Mouse (Mus musculus): ENCODE results near the gene Cfap57.

The Cfap57 gene

DNA sequence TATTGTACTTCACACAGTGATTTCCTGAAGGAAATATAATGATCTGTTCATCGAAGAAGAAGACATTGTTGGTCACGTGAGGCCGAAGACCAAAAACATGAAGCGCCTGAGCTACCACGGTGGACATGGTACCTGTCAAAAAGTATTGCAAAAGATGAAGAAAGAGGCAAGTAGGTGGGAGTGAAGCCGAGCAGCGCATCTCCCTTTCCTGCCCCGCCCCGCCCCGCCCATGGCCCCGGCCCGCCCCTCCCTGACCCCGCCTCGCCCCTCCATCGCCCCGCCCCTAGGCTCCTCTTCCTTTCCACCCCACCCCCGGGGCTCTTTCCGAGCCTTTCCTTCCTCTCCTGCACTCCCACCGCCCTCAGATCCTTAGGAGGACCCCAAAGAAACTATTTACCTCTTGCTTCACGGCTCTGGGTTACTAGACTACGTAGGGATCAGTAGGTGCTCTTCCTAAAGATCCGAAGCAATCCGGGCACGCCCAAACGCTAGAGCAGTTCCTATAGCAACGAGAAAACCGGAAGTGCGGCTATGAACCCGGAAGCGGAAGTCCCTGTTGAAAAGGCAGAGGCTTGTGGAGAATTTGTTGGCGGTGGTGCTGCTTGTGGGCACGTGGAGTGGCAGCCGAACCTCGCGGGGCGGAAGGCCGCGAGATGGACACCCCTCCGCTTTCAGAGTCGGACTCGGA, at the start of gene Cfap57, which contains the start of gene Ebna1bp2:
Cfap57 (minus strand) TSS at position 499 of the 688 bp plus-strand sequence.
Ebna1bp2 (plus strand) TSS at position 521 of the 688 bp plus-strand sequence.
- TF ChIP-seq NANOG (IDR thresholded peaks at IDR 0.05; ENCODE audit: borderline replicate concordance, low read length), result no peak
- no peak for TF ChIP-seq POU5F1 (IDR thresholded peaks at IDR 0.05; ENCODE audit: borderline replicate concordance, low read length)
- no peak for TF ChIP-seq CTCF (conservative IDR thresholded peaks at IDR 0.05; ENCODE audit: low read length)
- H3K36me3 ChIP-seq (ENCODE audit: insufficient read depth, low read length), result peaks cover 37% of the 10 kb centered on the region
- no peaks in the 10 kb centered on the region for H3K9me3 ChIP-seq (ENCODE audit: low read length)
- peaks cover 42% of the 10 kb centered on the region for H3K4me1 ChIP-seq (replicated peaks; ENCODE audit: low read depth, low read length)
- 0 out of 2 replicates have a peak, but pooled peaks cover 5% of the 10 kb centered on the region for H3K27me3 ChIP-seq (ENCODE audit: insufficient read depth, low read length)
- peak within 1 kb of the TSS; percentile 93 for H3K4me3 ChIP-seq (replicated peaks; ENCODE audit: low read length)

DNA sequence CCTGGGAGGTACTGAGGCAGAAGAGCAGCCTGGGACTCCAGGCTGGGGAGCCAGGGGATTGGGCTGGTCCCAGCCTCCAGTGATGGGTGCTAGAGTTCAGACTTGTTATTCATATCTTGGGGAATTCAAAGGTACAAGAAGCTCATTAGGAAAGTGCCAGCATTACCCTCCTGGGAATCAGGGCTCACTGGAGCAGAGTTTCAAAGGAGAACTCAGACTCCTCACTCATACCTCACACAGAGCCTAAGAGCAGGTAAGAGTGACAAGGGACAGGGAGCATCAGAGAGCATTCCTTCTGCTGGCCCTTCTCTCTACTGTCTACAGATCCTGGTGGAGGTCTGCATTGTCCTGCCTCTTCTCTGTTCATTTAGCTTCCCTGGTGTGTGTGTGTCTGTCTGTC, 38.1 kb upstream of the Cfap57 start, which contains the start of gene Olfr62:
Olfr62 (plus strand) TSS at position 301 of the 400 bp plus-strand sequence.
- Histone ChIP-seq H3K4me3 (replicated peaks; ENCODE audit: low read length) (no peak within 1 kb of the TSS), H3K4me1 (replicated peaks; ENCODE audit: low read depth, low read length) (no peaks in the 10 kb centered on the region), H3K27me3 (ENCODE audit: insufficient read depth, low read length) (0 out of 2 replicates have a peak, but pooled peaks cover 2% of the 10 kb centered on the region), H3K9me3 (ENCODE audit: low read length) (no peaks in the 10 kb centered on the region), H3K36me3 (ENCODE audit: insufficient read depth, low read length) (no peaks in the 10 kb centered on the region)
- TF ChIP-seq CTCF (conservative IDR thresholded peaks at IDR 0.05; ENCODE audit: low read length), result no peak

GRCm38 (mm10) chr4:118645234-118645633, 24.7 kb upstream of the Cfap57 start:
- no peaks in the 10 kb centered on the region for H3K9me3 ChIP-seq (ENCODE audit: low read length)
- TF ChIP-seq NANOG (IDR thresholded peaks at IDR 0.05; ENCODE audit: borderline replicate concordance, low read length) (no peak), CTCF (conservative IDR thresholded peaks at IDR 0.05; ENCODE audit: low read length) (peak; percentile 38)
- no peaks in the 10 kb centered on the region for H3K36me3 ChIP-seq (ENCODE audit: insufficient read depth, low read length)
- H3K27me3 ChIP-seq (ENCODE audit: insufficient read depth, low read length), result no peaks in the 10 kb centered on the region
- H3K4me3 ChIP-seq (replicated peaks; ENCODE audit: low read length), result no peak overlapping the region
- H3K4me1 ChIP-seq (replicated peaks; ENCODE audit: low read depth, low read length), result no peaks in the 10 kb centered on the region

DNA sequence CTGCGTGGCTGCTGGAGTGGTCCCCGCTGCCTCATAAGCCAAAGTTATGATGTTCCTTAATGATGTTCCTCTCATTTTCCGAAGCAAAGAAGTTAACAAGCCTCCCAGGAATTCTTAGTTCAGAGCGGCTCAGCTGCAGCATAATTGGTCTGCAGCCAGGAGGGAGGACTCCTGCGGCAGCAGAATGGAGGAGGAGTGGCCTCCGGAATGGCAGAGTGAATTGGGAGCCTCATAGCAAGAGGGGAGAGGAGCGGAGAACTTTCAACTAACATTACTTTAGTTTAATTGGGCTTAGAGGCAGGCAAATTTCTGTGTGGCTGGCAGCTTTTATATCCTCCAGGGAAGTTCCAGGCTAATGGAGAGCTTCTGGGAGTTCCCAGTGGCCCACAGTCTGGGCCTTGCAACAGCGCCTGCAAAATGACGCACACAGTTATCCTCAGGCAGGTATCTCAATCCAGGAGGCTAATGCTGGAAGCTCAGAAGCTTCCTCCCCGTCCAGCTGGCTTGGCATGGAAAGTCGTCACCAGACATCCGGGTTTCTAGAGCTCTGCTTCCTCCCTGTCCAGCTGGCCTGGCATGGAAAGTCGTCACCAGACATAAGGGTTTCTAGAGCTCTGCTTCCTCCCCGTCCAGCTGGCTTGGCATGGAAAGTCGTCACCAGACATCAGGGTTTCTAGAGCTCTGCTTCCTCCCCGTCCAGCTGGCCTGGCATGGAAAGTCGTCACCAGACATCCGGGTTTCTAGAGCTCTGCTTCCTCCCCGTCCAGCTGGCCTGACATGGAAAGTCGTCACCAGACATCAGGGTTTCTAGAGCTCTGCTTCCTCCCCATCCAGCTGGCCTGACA, 22.0 kb upstream of the Cfap57 start:
- Histone ChIP-seq H3K36me3 (ENCODE audit: insufficient read depth, low read length) (no peaks in the 10 kb centered on the region), H3K4me3 (replicated peaks; ENCODE audit: low read length) (no peak overlapping the region), H3K27me3 (ENCODE audit: insufficient read depth, low read length) (no peaks in the 10 kb centered on the region), H3K9me3 (ENCODE audit: low read length) (no peaks in the 10 kb centered on the region), H3K4me1 (replicated peaks; ENCODE audit: low read depth, low read length) (no peaks in the 10 kb centered on the region)
- TF ChIP-seq CTCF (conservative IDR thresholded peaks at IDR 0.05; ENCODE audit: low read length) (no peak), POU5F1 (IDR thresholded peaks at IDR 0.05; ENCODE audit: borderline replicate concordance, low read length) (no peak), NANOG (IDR thresholded peaks at IDR 0.05; ENCODE audit: borderline replicate concordance, low read length) (no peak)

GRCm38 (mm10) chr4:118630261-118630660, 9.7 kb upstream of the Cfap57 start:
- peaks cover 37% of the 10 kb centered on the region for H3K4me1 ChIP-seq (replicated peaks; ENCODE audit: low read depth, low read length)
- H3K4me3 ChIP-seq (replicated peaks; ENCODE audit: low read length), result no peak overlapping the region
- no peaks in the 10 kb centered on the region for H3K27me3 ChIP-seq (ENCODE audit: insufficient read depth, low read length)
- H3K9me3 ChIP-seq (ENCODE audit: low read length), result no peaks in the 10 kb centered on the region
- peaks cover 40% of the 10 kb centered on the region for H3K36me3 ChIP-seq (ENCODE audit: insufficient read depth, low read length)
- TF ChIP-seq POU5F1 (IDR thresholded peaks at IDR 0.05; ENCODE audit: borderline replicate concordance, low read length), result no peak
- peak; percentile 29; the same call in 1 of the 2 replicates for TF ChIP-seq NANOG (IDR thresholded peaks at IDR 0.05; ENCODE audit: borderline replicate concordance, low read length)
- no peak for TF ChIP-seq CTCF (conservative IDR thresholded peaks at IDR 0.05; ENCODE audit: low read length)

DNA sequence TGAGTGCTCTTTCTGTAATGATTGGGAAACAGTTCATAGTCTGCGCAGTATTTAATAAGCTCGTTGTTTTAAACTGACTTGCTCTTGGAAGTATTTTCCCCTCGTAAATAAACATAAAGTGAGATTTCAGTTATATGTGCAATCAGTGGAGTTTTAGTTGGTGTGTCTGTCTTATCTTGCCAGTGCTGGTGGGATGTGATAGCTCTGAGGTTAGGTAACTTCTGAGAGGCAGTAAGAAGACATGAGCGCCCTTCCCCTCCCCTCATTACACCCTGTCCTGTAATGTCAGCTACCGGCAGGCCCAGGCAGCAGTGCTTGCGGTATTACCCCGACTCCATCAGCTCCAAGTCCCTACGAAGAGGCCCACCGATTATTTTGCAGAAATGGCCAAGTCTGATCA, 1.2 kb upstream of the Cfap57 start:
- Histone ChIP-seq H3K27me3 (ENCODE audit: insufficient read depth, low read length) (0 out of 2 replicates have a peak, but pooled peaks cover under 1% of the 10 kb centered on the region), H3K4me1 (replicated peaks; ENCODE audit: low read depth, low read length) (peaks cover 44% of the 10 kb centered on the region), H3K9me3 (ENCODE audit: low read length) (no peaks in the 10 kb centered on the region), H3K4me3 (replicated peaks; ENCODE audit: low read length) (peak overlapping the region; percentile 93), H3K36me3 (ENCODE audit: insufficient read depth, low read length) (peaks cover 51% of the 10 kb centered on the region)
- TF ChIP-seq NANOG (IDR thresholded peaks at IDR 0.05; ENCODE audit: borderline replicate concordance, low read length), result no peak
- TF ChIP-seq POU5F1 (IDR thresholded peaks at IDR 0.05; ENCODE audit: borderline replicate concordance, low read length), result no peak
- TF ChIP-seq CTCF (conservative IDR thresholded peaks at IDR 0.05; ENCODE audit: low read length), result no peak

DNA sequence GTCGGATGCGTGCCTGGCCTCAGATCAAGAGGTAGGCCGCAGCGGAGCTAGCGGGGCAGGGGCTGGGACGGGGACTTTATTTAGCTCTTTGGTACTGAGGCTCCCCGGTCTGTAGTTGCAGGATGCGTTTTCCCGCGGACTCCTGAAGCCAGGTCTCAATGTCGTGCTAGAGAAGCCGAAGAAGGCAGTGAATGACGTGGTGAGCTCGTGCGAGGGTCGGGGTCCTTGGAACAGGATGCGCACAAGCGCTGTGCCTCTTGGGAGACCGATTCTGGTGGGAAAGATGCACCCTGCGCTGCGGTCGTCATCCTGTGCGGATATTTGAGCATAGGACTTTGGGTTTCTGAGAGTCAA, 367 bp upstream of the Cfap57 start:
- TF ChIP-seq POU5F1 (IDR thresholded peaks at IDR 0.05; ENCODE audit: borderline replicate concordance, low read length) (no peak), NANOG (IDR thresholded peaks at IDR 0.05; ENCODE audit: borderline replicate concordance, low read length) (no peak), CTCF (conservative IDR thresholded peaks at IDR 0.05; ENCODE audit: low read length) (no peak)
- H3K4me3 ChIP-seq (replicated peaks; ENCODE audit: low read length), result peak overlapping the region; percentile 93
- H3K36me3 ChIP-seq (ENCODE audit: insufficient read depth, low read length), result peaks cover 42% of the 10 kb centered on the region
- H3K4me1 ChIP-seq (replicated peaks; ENCODE audit: low read depth, low read length), result peaks cover 42% of the 10 kb centered on the region
- H3K27me3 ChIP-seq (ENCODE audit: insufficient read depth, low read length), result 0 out of 2 replicates have a peak, but pooled peaks cover 5% of the 10 kb centered on the region
- no peaks in the 10 kb centered on the region for H3K9me3 ChIP-seq (ENCODE audit: low read length)

GRCm38 (mm10) chr4:118615412-118615811, 5.2 kb downstream of the Cfap57 start:
- H3K9me3 ChIP-seq (ENCODE audit: low read length), result no peaks in the 10 kb centered on the region
- H3K4me1 ChIP-seq (replicated peaks; ENCODE audit: low read depth, low read length), result peaks cover 8% of the 10 kb centered on the region; the same call in 1 of the 2 replicates
- no peak overlapping the region for H3K4me3 ChIP-seq (replicated peaks; ENCODE audit: low read length)
- TF ChIP-seq CTCF (conservative IDR thresholded peaks at IDR 0.05; ENCODE audit: low read length) (no peak), POU5F1 (IDR thresholded peaks at IDR 0.05; ENCODE audit: borderline replicate concordance, low read length) (no peak), NANOG (IDR thresholded peaks at IDR 0.05; ENCODE audit: borderline replicate concordance, low read length) (no peak)
- peaks cover 10% of the 10 kb centered on the region; the same call in 1 of the 2 replicates for H3K27me3 ChIP-seq (ENCODE audit: insufficient read depth, low read length)
- H3K36me3 ChIP-seq (ENCODE audit: insufficient read depth, low read length), result no peaks in the 10 kb centered on the region
